Mouse (Mus musculus) limb, embryonic 11.5 days (tissue): ENCODE measurements around the gene Fam241b. TPM values are rescaled to one million over a fixed set of nuclear protein-coding genes. Genes with fewer than 3 reads are reported as not detected.
A peak's percentile ranks its signal among the peaks of the same experiment; 100 is the strongest.

Source experiments
- ATAC-seq: fragments of 200-750 bp; cut with Nextera tagmentation; 2 replicates; pipeline ENCODE4 v1.8.0; 2017; ENCODE audit warnings: low read depth; ENCODE audit not compliant: insufficient number of reproducible peaks, low FRiP score, low TSS enrichment
- DNase-seq: peaks from one replicate; pipeline ENCODE4 v3.0.0-alpha.2; 2015; ENCODE audit warnings: low spot score
- H3K27ac ChIP-seq: fragments of 300-500 bp; sonication (generic); replicated peaks from 2 replicates; pipeline ENCODE4 v1.5.1; 2014; ENCODE audit warnings: low read depth, mild to moderate bottlenecking, low read length
- H3K27me3 ChIP-seq: fragments of 300-500 bp; sonication (generic); 2 replicates; pipeline ENCODE4 v1.6.1; 2014; ENCODE audit warnings: mild to moderate bottlenecking, low read length, mixed read lengths; ENCODE audit not compliant: control insufficient read depth, insufficient read depth
- H3K36me3 ChIP-seq: fragments of 300-500 bp; sonication (generic); 2 replicates; pipeline ENCODE4 v1.6.1; 2014; ENCODE audit warnings: mild to moderate bottlenecking, low read length, moderate library complexity, mixed read lengths; ENCODE audit not compliant: control insufficient read depth, insufficient read depth
- H3K4me1 ChIP-seq: fragments of 300-500 bp; sonication (generic); 2 replicates; pipeline ENCODE4 v1.6.1; 2014; ENCODE audit warnings: low read length, mixed read lengths; ENCODE audit not compliant: control insufficient read depth, insufficient read depth
- H3K4me2 ChIP-seq: fragments of 300-500 bp; sonication (generic); 2 replicates; pipeline ENCODE4 v1.6.1; 2014; ENCODE audit warnings: low read depth, mild to moderate bottlenecking, moderate library complexity; ENCODE audit not compliant: severe bottlenecking
- H3K4me3 ChIP-seq: fragments of 300-500 bp; sonication (generic); 2 replicates; pipeline ENCODE4 v1.5.1; 2014; ENCODE audit warnings: low read depth, low read length
- H3K9ac ChIP-seq: fragments of 300-500 bp; sonication (generic); 2 replicates; pipeline ENCODE4 v1.6.1; 2014; ENCODE audit warnings: mild to moderate bottlenecking, low read length
- H3K9me3 ChIP-seq: fragments of 300-500 bp; sonication (generic); 2 replicates; pipeline ENCODE4 v1.6.1; 2016; ENCODE audit warnings: low read length; ENCODE audit not compliant: control insufficient read depth
- WGBS: fragments of 180-500 bp; shearing (Covaris S2); extraction: QIAGEN DNeasy Blood & Tissue Kit; methylation state at CpG from one replicate; pipeline ENCODE4 v1.1.7; 2014; 5-methylcytosine and 5-hydroxymethylcytosine counted together
- polyA plus RNA-seq: library from polyadenylated mRNA; unstranded; fragments of >200 nt; fragmentation: Nextera tagmentation; extraction: Ambion mirVana; gene quantifications from 2 replicates; pipeline ENCODE4 v1.2.1, GENCODE M21; 2014

Fam241b gene
- polyA plus RNA-seq, 1 experiment from 2014 or later, result 3.6 TPM

DNA sequence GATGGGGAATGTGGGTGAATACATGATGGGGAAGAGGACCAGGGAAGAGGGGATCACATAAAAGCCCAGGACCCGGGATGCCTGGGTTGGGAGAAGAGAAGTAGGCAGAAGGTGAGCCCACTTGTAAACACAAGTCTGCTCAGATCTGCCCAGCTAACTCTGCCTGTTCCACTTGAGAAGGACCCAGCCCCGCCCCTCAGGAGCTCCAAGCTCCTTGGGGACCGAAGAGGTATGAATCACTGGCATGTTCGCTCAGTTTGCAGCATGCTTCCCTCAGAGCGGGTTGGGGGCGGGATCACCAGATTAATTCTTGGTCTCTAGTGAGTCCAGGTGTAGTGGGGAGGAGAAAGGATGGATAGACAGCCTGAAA, 32.5 kb downstream of the Fam241b start:
- WGBS, result 35% methylated on average over 6 of the region's 6 CpGs
- Histone ChIP-seq H3K27ac (no peak overlapping the region), H3K9me3 (no peaks in the 10 kb centered on the region), H3K4me2 (peak overlapping the region; percentile 90; the same call in 1 of the 2 replicates), H3K4me1 (no peaks in the 10 kb centered on the region), H3K36me3 (no peaks in the 10 kb centered on the region), H3K27me3 (peaks cover 14% of the 10 kb centered on the region), H3K9ac (peak overlapping the region; percentile 17; the same call in 1 of the 2 replicates), H3K4me3 (peak overlapping the region; percentile 61)
- ATAC-seq (no peak), DNase-seq (no peak)

DNA sequence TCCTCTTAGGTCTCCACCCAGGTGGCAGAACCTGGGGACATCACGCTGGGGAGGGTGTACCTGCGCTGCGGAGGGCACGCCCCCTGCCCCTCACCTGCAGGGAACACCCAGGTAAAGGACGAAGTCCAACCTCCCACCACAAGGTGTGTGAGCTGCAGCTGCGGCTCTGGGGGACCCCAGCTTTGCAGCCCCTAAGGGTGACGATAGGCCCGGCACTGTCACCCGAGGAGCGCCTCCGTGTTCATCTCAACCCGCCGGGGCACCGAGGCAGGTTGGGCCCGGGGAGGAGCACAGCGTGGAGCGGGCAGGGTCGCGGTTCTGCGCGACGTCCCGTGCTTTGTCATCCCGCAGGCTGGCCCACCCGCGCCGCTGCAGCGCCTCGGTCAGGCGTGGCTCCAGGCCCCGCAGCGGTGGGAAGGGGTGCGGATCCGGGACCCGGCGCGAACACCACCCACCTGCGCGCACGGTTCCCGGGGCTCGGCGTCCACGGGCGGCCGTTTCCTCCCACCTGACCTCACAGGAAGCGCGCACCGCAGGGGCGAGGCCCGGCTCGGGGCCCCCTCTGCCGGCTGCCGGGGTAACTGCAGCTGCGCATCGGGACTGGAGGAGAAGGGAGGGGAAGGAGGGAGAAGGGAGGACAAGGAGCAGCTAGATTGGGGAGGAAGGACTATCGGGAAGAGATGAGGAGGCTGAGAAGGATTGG, 33.1 kb downstream of the Fam241b start:
- peak overlapping the region; percentile 90 for H3K4me2 ChIP-seq
- peak; percentile 60; the same call in 1 of the 2 replicates for ATAC-seq
- no peaks in the 10 kb centered on the region for H3K9me3 ChIP-seq
- under 1% methylated on average over 57 of the region's 57 CpGs for WGBS
- H3K4me1 ChIP-seq, result no peaks in the 10 kb centered on the region
- no peak overlapping the region for H3K27ac ChIP-seq
- peaks cover 14% of the 10 kb centered on the region for H3K27me3 ChIP-seq
- H3K4me3 ChIP-seq, result peak overlapping the region; percentile 61
- peak; percentile 93 for DNase-seq
- H3K36me3 ChIP-seq, result no peaks in the 10 kb centered on the region
- H3K9ac ChIP-seq, result peak overlapping the region; percentile 69

DNA sequence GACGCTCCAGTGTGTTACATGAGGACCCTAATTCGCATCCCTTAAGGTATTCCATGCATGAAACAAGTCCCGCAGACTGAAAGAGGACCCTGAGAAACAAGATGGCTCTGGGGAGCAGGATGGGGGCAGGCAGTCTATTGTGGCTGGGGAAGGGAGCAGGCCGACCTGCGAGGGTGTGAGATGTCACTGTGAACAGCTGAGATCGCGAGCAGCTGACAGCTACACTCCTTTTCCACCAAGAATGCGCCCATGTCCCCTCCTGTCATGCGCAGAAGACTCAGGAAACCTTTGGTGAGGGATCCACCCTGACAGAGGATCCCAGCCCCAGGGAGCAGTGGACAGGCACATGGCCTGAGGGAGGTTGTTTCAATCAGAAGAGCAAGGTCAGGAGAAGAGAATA, 36.7 kb downstream of the Fam241b start:
- Histone ChIP-seq H3K36me3 (no peaks in the 10 kb centered on the region), H3K9me3 (no peaks in the 10 kb centered on the region), H3K9ac (no peak overlapping the region), H3K4me3 (no peak overlapping the region), H3K27ac (no peak overlapping the region), H3K27me3 (peaks cover 14% of the 10 kb centered on the region), H3K4me2 (no peak overlapping the region), H3K4me1 (no peaks in the 10 kb centered on the region)
- no peak for ATAC-seq
- DNase-seq, result no peak
- WGBS, result 76% methylated on average over 9 of the region's 9 CpGs

DNA sequence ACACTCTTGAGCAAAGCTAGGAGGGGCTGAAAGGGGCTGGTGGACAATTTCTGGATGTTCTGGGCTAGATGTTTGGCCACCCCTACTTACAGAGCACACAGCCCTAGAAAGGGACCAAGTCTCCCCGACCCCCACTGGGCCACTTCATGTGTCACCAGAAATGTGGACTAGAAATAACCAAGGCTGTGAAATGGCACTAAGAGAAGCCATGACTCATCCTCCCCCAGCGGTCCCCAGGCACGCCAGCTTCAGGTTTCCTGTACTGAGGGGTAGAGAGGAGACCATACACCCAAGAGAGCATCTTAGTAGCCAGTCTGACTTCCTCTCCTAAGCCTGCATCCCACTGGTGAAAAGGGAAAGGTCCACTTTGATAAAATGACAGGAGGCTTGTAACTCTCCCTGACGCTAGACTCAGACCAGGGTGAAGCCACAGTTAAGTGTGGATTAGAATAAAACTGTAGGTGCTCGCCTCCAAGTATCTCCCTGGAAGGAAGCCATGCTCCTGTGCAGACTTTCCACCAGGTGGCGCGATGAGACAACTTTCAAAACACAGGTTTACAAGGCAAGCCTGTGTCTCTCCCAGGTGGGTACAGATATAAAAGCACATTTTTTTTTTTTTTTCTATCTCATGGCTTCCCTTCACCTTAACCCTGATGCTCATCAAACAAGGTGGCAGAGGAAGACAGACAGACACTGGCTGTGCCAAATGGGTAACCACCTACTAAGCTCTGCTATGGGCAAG, 38.7 kb downstream of the Fam241b start:
- Histone ChIP-seq H3K9me3 (no peaks in the 10 kb centered on the region), H3K4me3 (no peak overlapping the region), H3K9ac (no peak overlapping the region), H3K27me3 (peaks cover 8% of the 10 kb centered on the region; the same call in 1 of the 2 replicates), H3K4me1 (peaks cover 4% of the 10 kb centered on the region; the same call in 1 of the 2 replicates), H3K4me2 (no peak overlapping the region), H3K36me3 (no peaks in the 10 kb centered on the region), H3K27ac (no peak overlapping the region)
- DNase-seq (peak; percentile 83), ATAC-seq (no peak)
- WGBS, result 30% methylated on average over 7 of the region's 7 CpGs

DNA sequence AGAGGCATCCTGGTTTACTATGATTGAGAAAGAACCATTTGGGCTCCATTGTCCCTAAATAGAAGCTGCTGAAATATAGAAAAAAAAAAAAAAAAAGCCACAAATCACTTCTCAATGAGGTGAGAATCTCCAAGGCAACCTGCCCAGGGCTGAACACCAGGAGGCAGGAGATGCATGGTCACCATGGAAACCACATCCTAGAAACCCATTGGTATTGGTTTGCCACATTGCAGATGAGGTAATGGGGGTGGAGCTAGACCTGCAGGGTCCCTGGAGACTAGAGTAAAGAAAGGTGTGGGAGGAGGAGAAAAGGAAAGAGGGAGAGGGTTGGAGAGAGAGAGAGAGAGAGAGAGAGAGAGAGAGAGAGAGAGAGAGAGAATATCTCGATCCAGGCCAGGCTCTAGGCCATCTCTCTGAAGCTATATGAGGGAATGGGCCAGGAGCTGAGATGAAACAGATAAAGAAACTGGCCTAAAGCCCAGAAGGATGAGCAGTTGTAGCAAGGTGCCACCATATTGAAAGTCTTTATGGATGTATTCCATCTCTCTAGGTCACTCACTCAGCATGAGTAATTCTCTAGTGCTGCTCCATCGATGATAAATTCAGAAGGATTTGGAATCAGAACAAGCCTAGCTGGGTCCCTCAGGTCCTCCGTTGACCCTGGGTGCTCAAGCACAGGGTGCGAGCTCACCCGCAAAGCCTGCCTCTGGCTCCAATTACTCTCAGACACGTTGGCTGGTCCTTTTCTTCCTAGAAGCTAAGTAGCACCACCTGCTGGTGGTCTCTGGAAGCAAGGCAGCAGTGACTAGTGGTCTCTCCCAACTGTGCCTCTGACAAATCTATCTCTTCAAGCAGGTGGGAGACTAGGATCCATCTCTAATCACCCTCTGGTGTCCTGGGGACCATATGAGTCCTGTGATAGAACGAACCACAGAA, 41.9 kb downstream of the Fam241b start:
- ATAC-seq (peak; percentile 28; the same call in 1 of the 2 replicates), DNase-seq (peak; percentile 90)
- Histone ChIP-seq H3K4me3 (no peak overlapping the region), H3K27me3 (0 out of 2 replicates have a peak, but pooled peaks cover 2% of the 10 kb centered on the region), H3K4me1 (peaks cover 8% of the 10 kb centered on the region; the same call in 1 of the 2 replicates), H3K9ac (no peak overlapping the region), H3K36me3 (no peaks in the 10 kb centered on the region), H3K9me3 (no peaks in the 10 kb centered on the region), H3K4me2 (0 out of 2 replicates have a peak overlapping the region, but pooled peaks have one; percentile 10), H3K27ac (no peak overlapping the region)
- 12% methylated on average over 7 of the region's 7 CpGs for WGBS

DNA sequence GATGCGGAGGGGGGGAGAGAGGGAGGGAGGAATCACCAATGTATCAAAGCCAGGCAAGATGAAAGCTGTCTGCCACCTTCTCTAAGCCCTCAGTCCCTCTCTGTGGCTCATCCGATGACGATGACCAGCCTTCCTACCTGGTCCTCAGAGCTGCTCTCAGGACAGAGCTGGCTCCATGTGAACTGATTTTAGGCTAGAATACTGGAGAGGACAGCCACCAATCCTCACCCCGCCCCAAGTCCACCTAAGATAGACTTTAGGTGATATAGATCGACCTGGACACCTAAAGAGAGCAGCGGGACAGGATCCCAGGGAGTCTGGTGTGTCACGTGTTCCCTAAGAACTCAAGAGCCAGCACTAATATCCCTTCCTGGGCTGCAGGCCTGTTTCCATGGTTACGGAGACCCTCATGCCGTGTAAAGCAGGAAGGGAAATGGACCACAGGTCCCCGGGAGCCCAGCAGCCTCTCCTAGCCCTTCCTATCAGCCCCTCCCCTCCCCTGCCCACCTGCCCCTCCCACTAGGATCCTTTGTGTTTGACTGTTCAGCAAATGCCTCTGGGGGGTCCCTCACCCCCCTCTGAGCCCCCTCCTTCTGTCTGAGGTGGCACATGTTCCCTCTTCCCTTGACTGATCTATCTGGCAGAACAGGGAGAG, 43.8 kb downstream of the Fam241b start:
- peak; percentile 41; the same call in 1 of the 2 replicates for ATAC-seq
- H3K36me3 ChIP-seq, result no peaks in the 10 kb centered on the region

DNA sequence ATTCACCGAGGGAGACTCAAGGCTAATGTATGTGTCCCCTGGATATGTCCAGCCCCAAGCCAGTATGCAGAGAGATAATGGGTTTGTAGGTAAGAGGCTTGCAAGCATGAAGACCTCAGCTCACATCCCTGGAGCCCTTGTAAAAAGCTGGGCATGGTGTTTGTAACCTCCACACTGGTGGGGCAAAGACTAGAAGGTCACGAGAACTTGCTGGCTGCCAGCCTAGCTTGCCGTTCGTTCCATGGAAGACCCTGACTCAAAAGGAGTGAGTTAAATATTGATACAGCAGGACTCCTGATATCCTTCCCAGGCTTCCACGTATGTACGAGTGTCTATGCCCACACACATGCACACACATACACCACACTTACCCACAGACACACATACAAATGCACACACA, 49.3 kb downstream of the Fam241b start:
- ATAC-seq (no peak), DNase-seq (no peak)
- Histone ChIP-seq H3K9ac (no peak overlapping the region), H3K36me3 (no peaks in the 10 kb centered on the region), H3K27ac (no peak overlapping the region), H3K4me1 (no peaks in the 10 kb centered on the region), H3K9me3 (no peaks in the 10 kb centered on the region), H3K4me3 (no peak overlapping the region), H3K27me3 (no peaks in the 10 kb centered on the region), H3K4me2 (no peak overlapping the region)
- 90% methylated on average over 6 of the region's 6 CpGs for WGBS

More for the DNA sequence above, 43.8 kb downstream of the Fam241b start:
- Histone ChIP-seq H3K9ac (no peak overlapping the region), H3K27ac (no peak overlapping the region), H3K27me3 (0 out of 2 replicates have a peak, but pooled peaks cover 2% of the 10 kb centered on the region), H3K9me3 (no peaks in the 10 kb centered on the region), H3K4me2 (no peak overlapping the region), H3K4me1 (peaks cover 8% of the 10 kb centered on the region; the same call in 1 of the 2 replicates), H3K4me3 (no peak overlapping the region)
- 55% methylated on average over 10 of the region's 10 CpGs for WGBS
- DNase-seq, result peak; percentile 49
